Mouse (Mus musculus) adrenal gland, adult 2 months (tissue): Measurements from ENCODE around the gene Scfd2. TPM values are rescaled to one million over a fixed set of nuclear protein-coding genes. Genes with fewer than 3 reads are reported as not detected.

Source experiments
- DNase-seq: peaks from one replicate; pipeline ENCODE4 v3.0.0; 2021
- polyA plus RNA-seq: library from polyadenylated mRNA; depleted of rRNA; stranded (reverse); fragments of >200 nt; gene quantifications from 2 replicates; pipeline ENCODE4 v1.2.3, GENCODE M21; 2012; rRNA removed
- total RNA-seq, 2 experiments: library from RNA; stranded (reverse); gene quantifications; 2 replicates each; pipeline ENCODE4 v1.2.3; 2021

The Scfd2 gene
- total and polyA plus RNA-seq, 3 experiments: 18.1 to 28.6 (median 21.6) TPM

DNA sequence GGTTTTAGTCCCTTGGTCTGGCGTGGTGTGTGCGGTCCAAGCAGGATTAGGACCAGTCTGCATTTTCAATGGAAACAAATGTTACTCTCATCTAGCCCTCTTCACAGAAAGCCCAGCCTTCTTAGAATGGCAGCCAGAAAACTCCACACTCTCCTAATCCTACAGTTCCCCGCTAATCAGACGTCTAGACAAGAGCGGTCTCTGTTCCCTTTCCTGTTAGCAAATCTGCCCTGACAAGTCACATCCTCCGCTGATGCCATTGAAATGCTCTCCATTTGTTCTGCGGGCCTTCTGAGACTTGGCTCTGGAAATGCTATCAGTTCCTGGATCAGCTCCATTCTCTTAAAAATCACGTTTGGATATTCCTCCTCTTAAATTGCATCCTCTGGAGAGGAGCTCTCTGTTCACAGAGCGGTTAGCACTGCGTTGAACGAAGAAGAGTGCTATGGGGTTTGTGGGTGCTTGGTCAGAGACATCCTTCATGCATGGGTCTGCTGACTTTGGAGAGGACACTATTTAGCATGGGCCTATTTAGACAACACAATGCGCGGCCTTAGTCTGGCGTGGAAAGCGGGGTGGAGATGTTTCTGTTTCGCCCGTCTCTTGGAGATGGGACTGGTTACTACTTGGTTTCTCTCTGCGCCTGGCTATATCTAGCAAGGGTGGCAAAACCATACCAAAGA lies 358.3 kb downstream of the Scfd2 start:
- DNase-seq: no peak

DNA sequence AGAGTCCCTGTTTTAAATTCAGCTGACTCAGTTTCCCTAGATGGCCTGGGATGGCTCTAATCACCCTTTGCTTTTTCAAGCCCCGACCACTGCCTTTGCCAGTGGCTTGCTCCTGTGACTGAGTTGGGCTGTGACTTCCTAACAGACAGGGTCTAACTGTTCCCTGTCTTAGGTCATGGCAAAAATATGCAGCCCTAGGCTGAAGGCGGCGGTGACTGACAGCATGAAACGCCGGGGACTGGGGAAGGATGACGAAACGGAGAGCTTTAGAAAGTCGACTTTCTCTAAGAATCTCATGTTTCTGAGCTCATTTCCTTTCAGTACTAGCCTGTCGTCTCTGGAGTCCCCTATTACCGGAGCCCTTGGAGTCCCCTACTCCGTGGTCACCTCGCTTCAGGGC lies 359.4 kb downstream of the Scfd2 start:
- peak; percentile 8 for DNase-seq

DNA sequence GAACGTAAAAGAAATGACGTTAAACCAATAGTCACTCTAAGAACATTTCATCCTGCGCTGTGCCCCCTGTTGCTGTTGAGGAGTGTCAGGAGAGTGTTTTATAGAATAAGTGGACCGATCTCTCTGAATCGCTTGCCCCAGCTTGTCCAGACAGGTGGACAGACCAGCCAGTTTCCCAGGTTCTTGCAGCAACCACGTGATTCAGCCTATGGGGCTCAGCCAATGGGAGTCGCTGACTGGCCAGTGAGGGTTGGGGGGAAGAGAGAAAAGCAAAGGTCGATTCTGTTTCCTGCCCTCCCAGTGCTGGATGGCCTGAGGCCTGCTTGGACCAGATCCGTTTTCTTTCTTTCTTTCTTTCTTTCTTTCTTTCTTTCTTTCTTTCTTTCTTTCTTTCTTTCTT lies 359.8 kb downstream of the Scfd2 start:
- DNase-seq: no peak

DNA sequence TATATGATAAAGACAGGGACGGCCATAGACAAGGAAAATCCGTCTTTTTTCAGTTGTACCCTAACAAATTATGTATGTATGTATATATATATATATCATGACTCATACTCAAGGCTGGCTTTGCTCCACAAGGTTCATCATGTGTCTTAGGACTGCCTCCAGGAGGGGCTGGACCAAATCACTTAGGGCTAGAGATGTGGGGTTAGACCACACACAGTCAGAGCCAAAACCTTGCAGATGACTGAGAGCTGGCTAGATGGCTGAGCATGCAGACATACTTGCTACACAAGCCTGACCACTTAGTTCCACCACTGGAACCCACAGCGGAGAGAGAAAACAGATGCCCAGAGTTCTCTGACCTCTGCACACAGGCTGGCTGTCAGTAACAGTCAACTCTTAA lies 363.5 kb downstream of the Scfd2 start:
- no peak for DNase-seq

DNA sequence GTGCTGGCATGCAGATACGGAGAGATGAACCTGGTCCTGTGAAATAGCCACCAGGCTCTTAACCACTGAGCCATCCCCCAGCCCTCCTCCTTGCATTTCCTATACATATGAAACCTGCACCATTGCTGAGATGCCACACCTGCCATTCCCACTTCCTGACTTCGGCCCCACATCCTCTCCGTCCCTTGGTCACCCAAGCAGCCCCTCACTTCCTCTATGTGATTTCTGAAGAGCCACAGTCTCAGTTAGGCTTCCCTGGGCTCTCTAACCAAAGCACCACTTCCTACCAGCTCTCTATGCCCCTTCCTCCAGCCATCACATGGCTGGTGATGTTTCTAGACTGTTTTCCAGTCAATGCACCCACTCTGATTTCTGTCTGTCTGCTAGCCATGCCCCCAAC lies 364.9 kb downstream of the Scfd2 start:
- no peak for DNase-seq

DNA sequence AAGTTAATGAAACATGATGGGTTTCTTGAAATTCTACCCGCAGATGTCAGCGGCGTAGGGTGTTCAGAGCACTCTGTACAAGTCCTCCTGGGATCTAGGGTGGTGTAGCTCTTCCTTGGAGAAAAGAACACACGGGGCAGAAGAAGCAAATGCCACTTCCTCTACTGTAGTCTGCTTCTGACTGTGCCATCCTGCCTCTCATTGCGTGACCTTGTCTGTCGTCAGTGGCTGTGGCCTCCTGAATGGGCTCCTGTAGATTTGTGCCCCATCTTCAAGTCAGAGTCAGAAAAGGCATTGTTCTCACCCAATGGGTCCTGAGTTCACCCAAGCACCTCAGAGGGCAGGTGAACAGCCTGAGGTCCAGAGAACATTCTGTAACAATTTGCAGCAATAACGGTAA lies 367.0 kb downstream of the Scfd2 start:
- DNase-seq: no peak

DNA sequence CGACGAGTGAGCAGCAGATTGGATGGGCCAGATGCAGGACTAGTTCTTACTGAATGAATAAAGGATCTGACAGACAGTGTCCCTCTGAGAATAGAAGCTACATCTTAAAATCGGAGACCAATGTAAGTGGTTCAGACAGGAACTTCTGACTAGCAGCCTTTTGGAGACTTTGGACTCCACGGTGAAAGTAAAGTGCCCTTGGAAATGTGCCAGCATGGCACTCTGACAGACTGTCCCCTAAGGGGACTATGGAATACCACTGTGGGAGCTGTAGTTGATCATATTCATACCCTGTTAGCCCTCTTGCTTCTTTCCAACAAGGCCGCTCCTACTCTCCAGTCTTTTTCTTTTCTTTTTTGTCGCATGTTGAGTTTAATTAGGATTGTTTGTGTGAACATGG lies 368.4 kb downstream of the Scfd2 start:
- DNase-seq: no peak

DNA sequence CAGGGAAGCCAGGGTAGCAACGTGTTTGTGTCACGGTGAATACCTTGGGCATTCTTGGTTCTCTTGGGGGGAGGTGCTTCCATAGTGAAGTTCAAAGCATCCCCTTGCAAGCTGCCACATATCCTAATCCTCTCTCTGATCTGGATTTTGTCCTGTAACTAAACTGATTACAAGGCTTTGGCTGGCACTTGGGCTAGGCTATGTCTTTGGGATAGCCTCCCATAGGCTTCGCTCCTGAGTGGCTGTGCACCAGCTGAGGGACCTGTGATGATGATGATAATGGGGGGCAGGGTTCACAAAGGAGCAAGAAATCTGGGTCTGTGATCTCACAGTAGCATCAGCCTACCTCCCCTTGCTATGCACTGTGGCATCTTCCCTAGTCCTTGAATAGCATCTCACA lies 369.5 kb downstream of the Scfd2 start:
- DNase-seq: no peak

DNA sequence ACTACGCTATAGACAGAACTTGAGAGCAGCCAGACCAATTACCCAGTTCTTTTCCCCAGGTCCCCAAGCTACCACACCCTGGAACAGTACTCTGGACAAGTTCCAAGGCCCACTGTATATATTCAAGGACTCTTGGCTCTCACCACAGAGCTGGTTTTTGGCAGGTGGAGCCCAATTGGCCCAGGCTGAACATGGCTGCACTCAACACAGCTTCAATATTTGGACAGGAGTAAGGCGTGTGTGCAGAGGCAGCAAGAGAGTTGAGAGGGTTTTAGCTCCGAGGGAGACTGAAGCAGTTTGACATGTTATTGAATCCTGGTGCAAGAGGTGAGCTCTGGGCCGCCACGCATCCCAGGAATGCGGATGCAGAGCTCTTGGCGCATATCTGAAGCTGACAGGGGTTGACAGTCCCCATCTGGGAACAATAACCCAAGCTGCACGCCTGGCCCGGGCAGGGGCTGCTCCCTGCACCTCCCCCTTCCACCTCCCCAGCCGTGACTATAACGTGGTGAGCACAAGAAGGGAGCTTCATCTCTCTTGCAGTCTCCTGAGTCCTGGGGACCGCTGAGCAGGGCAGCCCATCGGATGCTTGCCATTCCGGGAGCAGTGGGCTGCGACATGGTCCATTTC lies 370.1 kb downstream of the Scfd2 start:
- peak; percentile 40 for DNase-seq

DNA sequence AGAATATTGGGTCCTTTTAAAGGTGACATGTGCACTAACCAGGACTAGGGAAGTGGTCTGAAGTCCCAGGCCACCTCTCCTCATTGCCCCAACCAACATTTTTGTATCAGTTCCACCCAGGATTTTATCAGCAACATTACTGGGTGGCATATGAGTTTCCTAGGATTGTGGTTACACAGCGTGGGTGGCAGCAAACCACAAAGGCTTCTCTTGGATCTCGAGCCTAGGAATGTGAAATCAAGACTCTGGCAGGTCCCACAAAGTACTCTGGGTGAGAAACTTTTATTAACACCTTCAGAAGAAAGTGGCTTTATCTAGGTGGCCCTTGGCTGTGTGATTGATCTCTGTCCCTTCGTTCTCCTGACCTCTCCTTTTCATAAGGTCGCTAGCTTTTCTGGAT lies 371.2 kb downstream of the Scfd2 start:
- peak; percentile 3 for DNase-seq

DNA sequence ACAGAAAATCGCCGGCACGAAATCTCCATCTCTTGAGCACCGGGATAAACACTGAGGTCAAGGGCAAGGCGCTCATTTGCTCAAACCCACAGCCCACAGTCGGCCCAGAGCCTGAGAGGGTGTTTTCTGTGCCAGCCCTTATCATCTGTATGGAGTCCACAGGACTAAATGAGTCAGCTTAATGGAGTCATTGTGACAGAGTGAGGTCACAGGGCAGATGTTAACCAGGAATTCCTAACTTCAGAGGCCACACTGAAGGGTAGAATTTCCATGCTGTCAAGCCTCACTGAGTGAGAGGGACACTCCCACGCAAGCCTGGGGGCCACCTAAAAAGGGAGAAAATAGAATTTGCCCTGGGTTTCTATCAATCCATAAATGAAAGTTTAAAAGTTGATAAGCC lies 371.7 kb downstream of the Scfd2 start:
- DNase-seq: peak; percentile 44

DNA sequence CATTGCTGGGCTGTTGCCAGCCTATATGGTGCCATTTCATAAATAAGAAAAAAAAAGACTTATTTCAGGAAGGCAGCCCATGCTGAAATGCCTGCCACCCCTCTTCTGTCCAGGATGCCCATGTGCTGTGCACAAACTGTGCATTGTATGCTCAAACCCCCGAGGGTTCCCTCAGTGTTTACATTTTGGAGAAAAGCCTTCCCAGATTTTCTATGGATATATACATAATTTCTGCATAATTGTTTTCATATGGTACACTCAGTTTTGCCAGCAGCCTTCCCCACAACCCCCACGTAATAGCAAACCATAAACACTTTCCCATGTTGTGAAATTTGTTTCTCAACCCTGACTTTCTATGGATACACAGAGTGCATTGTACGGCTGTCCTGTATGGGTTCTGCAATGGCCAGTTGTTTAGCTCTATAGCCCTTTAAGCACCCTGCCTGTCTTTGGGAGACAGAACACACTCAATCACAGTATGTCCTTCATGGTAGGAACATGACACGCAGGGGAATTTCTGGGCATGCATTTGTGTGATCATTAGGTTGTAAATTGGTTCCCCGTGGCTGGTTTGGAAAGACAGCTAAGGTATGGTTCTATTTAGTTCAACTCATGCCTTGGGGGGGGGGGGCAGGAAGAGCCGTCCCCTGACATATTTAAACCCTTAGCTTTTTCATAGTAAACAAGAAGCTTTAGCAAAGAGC lies 372.5 kb downstream of the Scfd2 start:
- DNase-seq: no peak

DNA sequence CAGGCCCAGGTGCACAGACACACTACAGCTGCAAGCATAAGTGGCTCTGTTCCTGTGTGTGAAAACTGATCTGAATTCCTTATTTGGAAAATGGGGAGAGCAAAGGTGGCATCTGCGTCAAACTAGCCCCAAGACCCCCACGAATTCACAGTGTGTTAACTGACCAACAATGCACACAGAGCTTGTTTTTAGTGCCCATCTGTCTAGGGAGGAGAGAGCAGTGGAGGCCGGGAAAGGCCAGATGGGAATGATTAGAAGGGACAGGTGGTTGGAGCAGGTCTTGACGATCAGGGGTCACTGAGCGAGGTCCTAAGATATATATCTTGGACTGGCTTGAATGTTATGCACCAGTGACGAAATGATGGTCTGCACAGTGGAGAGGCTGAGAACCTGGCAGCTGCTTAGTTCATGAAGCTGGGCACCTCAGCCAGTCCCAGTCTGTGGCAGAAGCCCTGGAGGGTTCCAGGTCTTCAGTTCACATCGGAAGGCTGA lies 375.7 kb downstream of the Scfd2 start:
- no peak for DNase-seq

Other genes starting within 250 kb of the Scfd2 start
- 10 to 100 TPM; 49.7 to 76.7 TPM for gene Fip1l1, start 3.7 kb upstream of the Scfd2 start, total RNA-seq
- gene Fip1l1, start 3.7 kb upstream of the Scfd2 start, polyA plus RNA-seq: 11.4 and 22.0 TPM in 2 replicates
- 1 to 10 TPM; 2.9 to 7.2 TPM for gene Lnx1, start 171.2 kb upstream of the Scfd2 start, total RNA-seq
- 1.9 and 2.0 TPM in 2 replicates for gene Lnx1, start 171.2 kb upstream of the Scfd2 start, polyA plus RNA-seq